Mouse (Mus musculus): ENCODE results near the gene Slc43a1.
"Not testable (repeated sequence)": the region's sequence is repeated elsewhere in the genome, so short reads cannot be mapped to it uniquely, and the experiment has no call there.

Slc43a1 gene

GRCm38 (mm10) chr2:84868977-84869376 is 30.3 kb downstream of the Slc43a1 start:
- no peak for DNase-seq

- DNase-seq: no peak
Observed at GRCm38 (mm10) chr2:84870623-84871160, 32.0 kb downstream of the Slc43a1 start.

GRCm38 (mm10) chr2:84872105-84872716 is 33.6 kb downstream of the Slc43a1 start:
- DNase-seq: peak; percentile 49 to 58

DNA sequence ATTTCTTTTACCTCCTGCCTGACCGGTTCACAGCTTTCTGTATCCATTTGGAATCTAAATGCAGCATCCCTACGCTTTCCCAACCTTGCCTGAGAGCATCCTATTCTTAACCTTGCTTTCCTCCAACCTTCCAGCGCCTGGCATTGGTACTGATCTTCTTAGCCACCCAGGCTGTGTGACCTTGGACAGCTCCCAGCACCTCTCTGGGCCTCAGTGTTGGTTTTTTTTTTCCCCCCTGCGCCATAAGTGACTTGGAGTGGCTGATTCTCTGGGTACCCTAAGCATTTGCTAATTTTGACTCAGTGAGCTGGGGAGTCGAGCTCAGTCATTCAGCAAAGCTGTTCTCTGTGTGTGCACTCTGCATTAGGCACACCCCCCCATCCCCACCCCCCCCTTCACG is 37.2 kb downstream of the Slc43a1 start:
- DNase-seq: no peak

- no peak for DNase-seq
Observed at GRCm38 (mm10) chr2:84880590-84880989, 41.9 kb downstream of the Slc43a1 start.

GRCm38 (mm10) chr2:84882606-84883005 is 44.0 kb downstream of the Slc43a1 start:
- peak; percentile 26 to 31 for DNase-seq

DNA sequence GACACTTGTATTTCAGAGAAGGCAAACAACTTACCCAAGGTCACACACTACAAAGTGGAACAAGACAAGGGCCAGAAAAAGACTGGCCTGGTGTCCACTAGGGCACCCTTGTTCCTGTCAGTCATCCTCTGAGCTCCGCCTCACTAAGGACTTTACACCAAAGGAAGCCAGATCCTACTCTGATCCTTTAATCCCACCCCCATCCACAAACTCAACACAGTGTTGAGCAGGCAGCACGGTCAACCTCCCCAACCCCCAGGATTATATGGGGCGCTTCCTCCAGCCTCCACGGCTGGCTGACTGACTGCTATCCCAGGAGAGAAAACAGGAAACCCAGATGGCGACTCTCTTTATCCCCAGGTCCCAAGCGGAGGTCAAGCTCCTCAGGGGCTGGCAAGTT is 44.4 kb downstream of the Slc43a1 start:
- no peak for DNase-seq

DNA sequence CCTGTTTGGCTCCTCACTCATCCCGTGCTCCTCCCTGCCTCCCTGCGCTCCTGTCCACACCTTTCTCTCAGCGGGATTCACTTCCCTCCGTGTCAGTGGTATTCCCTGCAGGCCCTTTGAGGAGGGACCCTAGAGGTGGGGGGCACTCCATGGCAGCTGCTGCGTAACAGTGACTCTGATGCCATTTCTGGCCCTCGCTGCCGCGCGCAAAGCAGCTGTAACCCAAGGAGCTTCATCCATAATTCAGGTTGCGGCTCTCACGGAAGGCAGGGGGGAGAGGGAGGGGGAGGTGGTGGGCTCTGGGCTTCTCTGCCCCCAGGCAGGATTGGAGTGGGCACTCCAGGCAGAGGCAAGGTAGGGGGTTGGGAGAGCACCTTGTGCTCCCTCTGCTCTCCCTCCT is 44.9 kb downstream of the Slc43a1 start:
- no peak for DNase-seq

DNA sequence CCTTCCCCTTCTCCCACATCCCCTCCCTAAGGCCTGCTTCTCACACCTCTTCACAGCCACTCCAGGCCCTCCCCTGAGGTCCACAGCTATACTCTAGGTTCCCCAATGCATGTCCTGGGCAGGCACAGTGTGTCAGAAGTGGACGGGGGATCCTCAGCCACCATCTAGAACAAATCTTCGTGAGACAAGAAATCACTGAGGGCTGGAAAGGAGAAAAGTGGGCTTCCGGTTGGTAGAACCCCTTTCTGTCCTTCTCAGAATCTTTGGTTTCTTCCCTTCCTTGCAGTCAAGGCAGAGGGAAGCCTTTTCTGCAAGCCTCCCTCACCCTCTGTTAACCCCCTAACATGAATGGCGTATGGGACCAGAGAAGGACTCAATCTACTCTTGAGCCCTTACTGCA is 45.3 kb downstream of the Slc43a1 start:
- DNase-seq: no peak

GRCm38 (mm10) chr2:84884611-84885010 is 46.0 kb downstream of the Slc43a1 start:
- no peak for DNase-seq

- DNase-seq: no peak
Observed at GRCm38 (mm10) chr2:84885084-84886055, 46.7 kb downstream of the Slc43a1 start.

GRCm38 (mm10) chr2:84886234-84886731 is 47.6 kb downstream of the Slc43a1 start, which contains the start of gene Rtn4rl2:
Gene Rtn4rl2, minus strand, starts transcription at chr2:84886710.
- DNase-seq: no peak

- peak in 1 of 2 experiments; percentile 34 for DNase-seq
Observed at GRCm38 (mm10) chr2:84886821-84887281, 48.2 kb downstream of the Slc43a1 start.

DNA sequence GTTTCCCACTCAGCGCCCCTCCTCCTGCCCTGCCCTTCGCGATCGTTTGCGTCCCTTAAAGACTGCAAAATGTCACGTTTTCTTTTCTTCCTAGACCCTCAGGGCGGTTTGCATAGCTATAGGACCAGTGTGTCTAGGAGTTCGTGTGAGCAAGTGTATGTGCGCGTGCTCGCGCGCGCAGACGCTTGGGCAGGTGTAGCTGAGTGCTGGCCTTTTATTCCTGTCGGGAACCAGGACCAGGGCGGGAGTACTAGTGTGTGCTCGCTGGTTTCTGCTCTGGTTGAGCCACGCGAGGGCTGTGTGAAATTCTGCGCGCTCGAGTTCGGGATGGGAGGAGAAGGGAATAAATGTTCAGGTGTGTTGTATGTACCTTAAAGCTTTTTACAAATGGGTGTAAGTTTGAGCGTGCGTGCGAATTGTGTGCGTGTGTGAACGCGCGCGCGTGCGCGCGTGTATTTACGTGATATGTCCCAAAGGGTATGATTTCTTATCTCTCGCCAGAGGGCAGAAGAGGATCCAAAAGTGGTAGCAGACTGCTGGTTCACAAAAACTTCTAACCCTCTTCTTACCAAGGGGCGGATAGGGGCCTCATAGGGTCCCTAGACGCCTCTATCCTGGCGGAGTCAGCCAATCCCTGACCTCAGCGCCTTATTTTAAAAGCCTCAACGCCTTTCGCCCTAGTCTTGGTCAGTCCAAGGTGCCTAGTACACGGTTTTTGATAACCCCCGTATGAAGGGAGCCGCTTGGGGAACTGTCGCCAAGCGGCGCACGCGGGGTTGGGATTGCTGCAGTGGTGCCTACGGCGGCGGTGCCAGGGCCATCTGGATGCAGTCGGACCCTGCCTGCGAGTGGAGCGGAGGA is 49.0 kb downstream of the Slc43a1 start:
- peak; percentile 28 to 43 for DNase-seq

DNA sequence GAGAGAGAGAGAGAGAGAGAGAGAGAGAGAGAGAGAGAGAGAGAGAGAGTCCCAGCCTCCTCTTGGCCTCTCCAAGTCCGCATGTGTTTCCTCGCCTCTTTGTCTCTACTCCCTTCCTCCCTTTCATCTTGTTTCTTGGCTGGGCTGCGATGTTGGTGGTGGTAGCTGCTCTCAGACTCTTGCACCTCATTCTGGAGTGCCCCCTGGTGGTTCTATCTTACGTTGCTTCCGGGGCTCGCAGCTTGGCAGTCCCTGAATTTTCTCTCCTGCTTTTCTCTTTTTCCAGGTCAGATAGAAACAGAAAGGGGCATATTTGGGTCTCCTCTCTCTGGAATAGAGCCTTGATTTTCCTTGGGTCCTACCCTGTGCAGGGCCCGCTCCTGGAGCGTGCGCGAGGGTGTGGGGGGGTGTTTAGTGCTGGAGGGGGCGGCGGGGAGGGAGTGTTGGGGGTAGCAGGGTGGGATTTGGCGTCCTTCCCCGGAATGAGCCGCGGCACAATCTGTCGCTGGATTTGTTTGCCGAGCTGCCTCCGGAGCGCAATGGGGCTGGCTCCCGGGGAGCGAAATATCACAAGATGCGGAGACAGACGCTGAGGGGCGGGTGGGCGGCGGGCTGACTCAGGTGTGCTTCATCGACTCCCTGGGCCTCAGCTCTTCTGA is 50.1 kb downstream of the Slc43a1 start:
- peak; percentile 78 to 84 for DNase-seq

DNA sequence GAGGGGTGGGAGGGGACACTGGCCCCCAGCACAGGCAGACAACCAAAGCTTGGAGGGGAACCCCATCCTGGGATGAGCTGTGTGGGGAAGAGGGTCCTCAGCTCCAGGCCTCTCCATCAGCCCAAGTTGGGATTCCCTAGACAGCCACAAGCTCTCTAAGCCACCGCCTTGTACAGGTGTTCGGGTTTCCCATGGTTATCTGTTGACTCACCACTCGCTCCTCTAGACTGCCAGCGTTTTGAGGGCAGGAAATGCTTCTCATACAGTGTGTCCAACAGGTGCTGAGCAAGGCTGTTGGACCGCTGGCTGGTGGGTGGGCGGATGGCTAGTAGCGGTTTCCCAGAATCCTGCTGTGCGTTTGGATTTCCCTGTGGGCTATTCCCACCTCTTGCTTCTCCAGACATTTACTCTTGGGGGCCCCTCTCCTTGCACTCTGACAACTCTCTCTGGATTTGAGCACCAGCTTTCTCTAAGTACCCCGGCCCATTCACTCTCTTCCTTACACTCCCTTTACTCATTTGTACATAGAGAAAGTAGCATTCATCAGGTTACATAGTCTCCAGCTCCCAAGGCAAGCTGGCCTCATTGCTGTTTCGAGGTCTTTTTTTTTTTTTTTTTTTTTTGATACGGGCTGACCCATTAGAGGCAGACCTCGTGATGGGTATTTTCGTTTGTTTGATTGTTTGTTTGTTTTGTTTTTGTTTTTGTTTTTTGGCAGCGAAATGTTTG is 50.8 kb downstream of the Slc43a1 start:
- DNase-seq: no peak

GRCm38 (mm10) chr2:84890045-84890340 is 51.3 kb downstream of the Slc43a1 start:
- peak; percentile 77 to 82 for DNase-seq

DNA sequence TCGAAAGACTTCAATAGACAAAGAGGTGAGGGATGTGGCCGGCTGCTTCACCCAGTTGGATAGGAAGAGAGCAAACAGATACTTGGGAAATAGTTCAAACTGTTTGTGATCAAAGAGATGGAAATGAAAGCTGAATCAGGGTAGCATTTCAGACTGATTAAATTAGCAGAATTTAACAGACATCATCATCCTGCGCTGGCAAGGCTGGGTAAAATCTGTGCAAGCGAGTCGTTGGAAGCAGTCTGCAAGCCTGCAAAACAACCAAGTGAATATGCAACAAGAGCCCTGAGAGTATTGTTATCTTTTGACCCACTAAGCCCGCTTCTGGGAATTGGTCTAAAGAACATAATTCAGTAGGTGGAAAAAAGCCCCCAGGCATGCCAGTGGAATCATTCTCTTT is 54.7 kb downstream of the Slc43a1 start:
- no peak for DNase-seq

GRCm38 (mm10) chr2:84895495-84896198 is 57.0 kb downstream of the Slc43a1 start:
- DNase-seq: peak in 1 of 2 experiments; percentile 73

GRCm38 (mm10) chr2:84896686-84897085 is 58.0 kb downstream of the Slc43a1 start:
- DNase-seq: not testable (repeated sequence)

DNA sequence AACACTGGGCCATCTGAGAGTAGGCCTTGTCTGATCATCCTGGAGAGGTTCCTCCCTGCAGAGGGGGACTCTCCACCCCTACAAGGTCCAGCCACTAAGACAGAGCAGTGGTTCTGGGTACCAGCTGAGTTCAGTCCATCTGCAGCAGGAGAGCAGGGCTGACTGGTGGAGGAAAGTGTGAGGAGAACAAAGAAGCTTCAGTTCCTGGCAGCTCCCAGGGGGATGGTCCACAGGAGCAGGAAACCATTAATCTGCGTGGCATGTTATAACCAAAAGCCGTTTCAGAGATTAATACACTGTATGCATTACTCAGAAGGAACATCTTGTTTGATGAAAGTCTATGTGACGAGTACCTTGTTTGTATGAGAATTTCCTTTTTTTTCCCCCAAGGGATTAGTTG is 74.1 kb downstream of the Slc43a1 start:
- peak in 1 of 2 experiments; percentile 25 for DNase-seq
